ENCODE assay signal across 10 mouse cellular contexts in genomic region chr3:107459773-107460431, GRCm38 (mm10). TPM values are rescaled to one million over a fixed set of nuclear protein-coding genes. Genes with fewer than 3 reads are reported as not detected.
A peak's percentile ranks its signal among the peaks of the same experiment; 100 is the strongest.
DNase-seq lines count a peak whose midpoint lies in the region; ATAC-seq and TF ChIP-seq lines count a peak whose summit lies in the region.
"Had no signal": no experiment of that assay in that cellular context is flagged by ENCODE, and none has a peak within 500 bp of the region (broad histone marks: within the 10 kb centered on the region; RNA-seq: fewer than 3 reads in every experiment).

No protein-coding gene starts in this region.

- peak overlapping the region; percentile 95 for H3K4me2 ChIP-seq in midbrain, embryonic 15.5 days

- no peak for TF ChIP-seq CTCF in heart, adult 2 months (IDR thresholded peaks at IDR 0.05)

- no peaks in the 10 kb centered on the region for H3K36me3 ChIP-seq in heart, adult 2 months (ENCODE audit: control insufficient read depth, insufficient read depth, low read length)
- H3K36me3 ChIP-seq in ES-E14 (ENCODE audit: control insufficient read depth, insufficient read depth, low read length, poor library complexity, severe bottlenecking) = no peaks in the 10 kb centered on the region
- no peaks in the 10 kb centered on the region for H3K36me3 ChIP-seq in hindbrain, embryonic 10.5 days
- H3K36me3 ChIP-seq in midbrain, embryonic 15.5 days (replicated peaks) = no peaks in the 10 kb centered on the region

- 1% methylated on average over 60 of the region's 69 CpGs for WGBS in heart, adult 2 months
- WGBS in hindbrain, embryonic 10.5 days = 0% methylated on average over 69 of the region's 69 CpGs
- under 1% methylated on average over 68 of the region's 69 CpGs for WGBS in midbrain, embryonic 15.5 days

- ATAC-seq in midbrain, embryonic 15.5 days (replicated peaks) = peak; percentile 64

- in situ Hi-C loops in ES-E14 (cut with MboI; ENCODE audit: low sequenced_read_pairs in 2 of 2, unreplicated experiment in 2 of 2) = loop anchor here (5.0 to 25.0 kb wide), 5 partner anchors 103 to 365 kb away; partner anchors contain the start of genes A630076J17Rik (in 2 of the 2) and Prok1 (in 2 of the 2)

- H3K4me1 ChIP-seq in heart, adult 2 months (ENCODE audit: control insufficient read depth, insufficient read depth, low read length) = no peaks in the 10 kb centered on the region
- no peaks in the 10 kb centered on the region; a peak in 1 of 4 replicates for H3K4me1 ChIP-seq in ES-E14 (ENCODE audit: control insufficient read depth in 2 of 2, insufficient read depth in 2 of 2, low read length in 2 of 2, poor library complexity in 1 of 2)
- peaks cover 35% of the 10 kb centered on the region for H3K4me1 ChIP-seq in hindbrain, embryonic 10.5 days (replicated peaks)
- H3K4me1 ChIP-seq in midbrain, embryonic 15.5 days = peaks cover 32% of the 10 kb centered on the region

- intact Hi-C loops in heart, adult 2 months (cut with DNase I) = no loop called here
- intact Hi-C loops in heart, postnatal 25 days (cut with DNase I) = no loop called here

- peak overlapping the region; percentile 47 for H3K9ac ChIP-seq in heart, adult 2 months (ENCODE audit: low read depth, low read length)
- H3K9ac ChIP-seq in ES-E14 (ENCODE audit: insufficient read depth, low read depth, low read length, poor library complexity, severe bottlenecking) = peak overlapping the region; percentile 47
- peak overlapping the region; percentile 67 for H3K9ac ChIP-seq in midbrain, embryonic 15.5 days

- H3K27me3 ChIP-seq in heart, adult 2 months (ENCODE audit: control insufficient read depth, insufficient read depth, low read length) = peaks cover 29% of the 10 kb centered on the region
- H3K27me3 ChIP-seq in hindbrain, embryonic 10.5 days (ENCODE audit: insufficient read depth, poor library complexity, severe bottlenecking) = peaks cover 91% of the 10 kb centered on the region
- H3K27me3 ChIP-seq in midbrain, embryonic 15.5 days (replicated peaks) = peaks cover 68% of the 10 kb centered on the region

- TF ChIP-seq EP300 in heart, adult 2 months (IDR thresholded peaks at IDR 0.05; ENCODE audit: insufficient read depth, low read depth, low read length) = no peak

- H3K79me2 ChIP-seq in heart, adult 2 months (replicated peaks; ENCODE audit: control insufficient read depth, insufficient read depth, low read length) = no peaks in the 10 kb centered on the region

- DNase-seq in heart, adult 2 months = peak; percentile 17 to 32
- DNase-seq in heart, postnatal 25 days (ENCODE audit: low spot score) = no peak
- peak; percentile 53 for DNase-seq in ES-E14 (ENCODE audit: low read depth, low spot score)
- DNase-seq in cerebellum, postnatal 36 days = peak; percentile 55 to 61
- DNase-seq in hindbrain, embryonic 10.5 days (ENCODE audit: low spot score) = peak; percentile 51
- no peak for DNase-seq in B cell, adult 2 months
- DNase-seq in T-cell, adult 2 months (ENCODE audit: low spot score) = no peak

- no peaks in the 10 kb centered on the region for H3K9me3 ChIP-seq in ES-E14 (ENCODE audit: control insufficient read depth, insufficient read depth, low read depth, low read length)
- H3K9me3 ChIP-seq in hindbrain, embryonic 10.5 days = no peaks in the 10 kb centered on the region
- no peaks in the 10 kb centered on the region for H3K9me3 ChIP-seq in midbrain, embryonic 15.5 days

- no peak for TF ChIP-seq POLR2A in heart, adult 2 months (IDR thresholded peaks at IDR 0.05; ENCODE audit: insufficient read depth, low read depth, low read length)

- H3K4me3 ChIP-seq in heart, adult 2 months = peak overlapping the region; percentile 40
- H3K4me3 ChIP-seq in ES-E14 (ENCODE audit: insufficient read depth in 1 of 2, low read depth in 1 of 2, low read length in 2 of 2, poor library complexity in 1 of 2, severe bottlenecking in 1 of 2) = peak overlapping the region; percentile 71 to 76
- H3K4me3 ChIP-seq in hindbrain, embryonic 10.5 days = peak overlapping the region; percentile 61
- H3K4me3 ChIP-seq in midbrain, embryonic 15.5 days = peak overlapping the region; percentile 60

- H3K27ac ChIP-seq in heart, adult 2 months = no peak overlapping the region
- H3K27ac ChIP-seq in ES-E14 (ENCODE audit: insufficient read depth, low read depth, low read length, poor library complexity, severe bottlenecking) = no peak overlapping the region
- 0 out of 2 replicates have a peak overlapping the region, but pooled peaks have one; percentile 30 for H3K27ac ChIP-seq in hindbrain, embryonic 10.5 days
- peak overlapping the region; percentile 53; the same call in 1 of the 2 replicates for H3K27ac ChIP-seq in midbrain, embryonic 15.5 days

TF ChIP-seq in ES-E14, 5 proteins besides CTCF, POLR2A, EP300 and RAD21:
- TF ChIP-seq ZNF384 (IDR thresholded peaks at IDR 0.05; ENCODE audit: low read depth, low read length) (no peak), HCFC1 (IDR thresholded peaks at IDR 0.05; ENCODE audit: borderline replicate concordance, insufficient read depth, low read length) (no peak), CHD2 (IDR thresholded peaks at IDR 0.05; ENCODE audit: low read depth, low read length) (no peak), MAFK (IDR thresholded peaks at IDR 0.05; ENCODE audit: insufficient read depth, low read depth, low read length) (no peak), ZC3H11A (IDR thresholded peaks at IDR 0.05; ENCODE audit: borderline replicate concordance, low read depth, low read length) (no peak)

RNA-seq across cellular contexts. Expression of gene Kcnc4, which starts 0.6 kb away (rescaled TPM):
- total RNA-seq in heart, adult 2 months (2021) = under 1 TPM; 0.10 to 0.18 TPM
- 0.51 and 0.94 TPM in 2 replicates for polyA plus RNA-seq in heart, adult 2 months (2012; rRNA removed)
- total RNA-seq in heart, postnatal 25 days (2021) = under 1 TPM; 0.06 to 0.16 TPM
- total RNA-seq in ES-E14 (2012; rRNA removed) = 0.36 and 0.37 TPM in 2 replicates
- polyA plus RNA-seq in hindbrain, embryonic 10.5 days (2016; fragmentation: Nextera tagmentation; extraction: Ambion mirVana) = 0.09 and 0.17 TPM in 2 replicates
- 8.8 and 9.1 TPM in 2 replicates for polyA plus RNA-seq in midbrain, embryonic 15.5 days (2015; fragmentation: Nextera tagmentation; extraction: Ambion mirVana)
- total RNA-seq: hematopoietic stem cell, adult 5-6 weeks; MEL had no signal

RNA-seq across cellular contexts. Expression of gene Slc6a17, which starts 57.9 kb away (rescaled TPM):
- total RNA-seq in heart, adult 2 months (2021) = 1 to 10 TPM; 2.1 to 2.8 TPM
- polyA plus RNA-seq in heart, adult 2 months (2012; rRNA removed) = 2.3 and 3.9 TPM in 2 replicates
- 1 to 10 TPM; 1.5 to 2.4 TPM for total RNA-seq in heart, postnatal 25 days (2021)
- total RNA-seq in ES-E14 (2012; rRNA removed) = 0.11 and 0.49 TPM in 2 replicates
- polyA plus RNA-seq in hindbrain, embryonic 10.5 days (2016; fragmentation: Nextera tagmentation; extraction: Ambion mirVana) = 2.7 and 3.2 TPM in 2 replicates
- 16.6 and 19.2 TPM in 2 replicates for polyA plus RNA-seq in midbrain, embryonic 15.5 days (2015; fragmentation: Nextera tagmentation; extraction: Ambion mirVana)

Comparison
In these comparisons a context has a peak if more than half of its experiments do, and no peak if none do; other contexts are left out.
1. DNase-seq: peak in heart, adult 2 months (2 of 2), ES-E14 (single experiment), cerebellum, postnatal 36 days (2 of 2) and hindbrain, embryonic 10.5 days (single experiment); none in heart, postnatal 25 days (single experiment), B cell, adult 2 months (0 of 2) and T-cell, adult 2 months (single experiment).
2. H3K27ac ChIP-seq: peak in hindbrain, embryonic 10.5 days (single experiment) and midbrain, embryonic 15.5 days (single experiment); none in heart, adult 2 months (single experiment) and ES-E14 (single experiment).
3. Peak in every context shown above with its lines, with median percentiles within 50 percentile points of each other: H3K4me3 ChIP-seq and H3K9ac ChIP-seq.